Mouse (Mus musculus) cerebellum, postnatal 25 days (tissue): ENCODE results near the gene Eps8l3.
"Not testable (repeated sequence)": the region's sequence is repeated elsewhere in the genome, so short reads cannot be mapped to it uniquely, and the experiment has no call there.

ENCODE experiments used
- DNase-seq, 2 experiments: peaks; one replicate each; pipeline ENCODE4 v3.0.0; 2021; ENCODE audit warnings: mixed read lengths in 2 of 2

Eps8l3 gene

GRCm38 (mm10) chr3:107853232-107854181 is 23.5 kb upstream of the Eps8l3 start:
- DNase-seq: no peak

- DNase-seq: no peak
Observed at GRCm38 (mm10) chr3:107855368-107855767, 21.7 kb upstream of the Eps8l3 start.

GRCm38 (mm10) chr3:107857646-107858045 is 19.4 kb upstream of the Eps8l3 start:
- no peak for DNase-seq

GRCm38 (mm10) chr3:107861483-107861882 is 15.5 kb upstream of the Eps8l3 start:
- DNase-seq: not testable (repeated sequence)

- no peak for DNase-seq
Observed at GRCm38 (mm10) chr3:107862471-107862870, 14.6 kb upstream of the Eps8l3 start.

DNA sequence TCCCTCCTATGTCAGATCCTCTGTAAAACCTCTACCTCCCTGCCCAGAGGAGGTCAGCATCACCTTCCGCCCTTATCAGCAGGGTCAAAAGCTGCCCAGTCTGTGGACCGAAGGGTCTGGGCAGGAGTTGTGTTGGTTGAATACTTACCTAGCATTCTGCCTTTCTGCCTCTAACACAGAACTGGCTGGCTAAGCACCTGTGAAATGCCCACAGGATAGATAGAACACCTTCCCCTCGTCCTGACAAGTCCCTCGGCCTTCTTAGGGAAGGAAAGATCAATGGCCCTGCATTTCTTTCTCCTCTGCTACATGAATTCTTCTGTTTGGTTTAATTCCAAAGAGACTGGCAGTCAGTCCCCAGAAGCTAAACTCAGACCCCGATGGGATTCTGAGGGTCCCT is 13.6 kb upstream of the Eps8l3 start:
- DNase-seq: no peak

GRCm38 (mm10) chr3:107863898-107864603 is 13.0 kb upstream of the Eps8l3 start:
- peak; percentile 91 to 94 for DNase-seq

DNA sequence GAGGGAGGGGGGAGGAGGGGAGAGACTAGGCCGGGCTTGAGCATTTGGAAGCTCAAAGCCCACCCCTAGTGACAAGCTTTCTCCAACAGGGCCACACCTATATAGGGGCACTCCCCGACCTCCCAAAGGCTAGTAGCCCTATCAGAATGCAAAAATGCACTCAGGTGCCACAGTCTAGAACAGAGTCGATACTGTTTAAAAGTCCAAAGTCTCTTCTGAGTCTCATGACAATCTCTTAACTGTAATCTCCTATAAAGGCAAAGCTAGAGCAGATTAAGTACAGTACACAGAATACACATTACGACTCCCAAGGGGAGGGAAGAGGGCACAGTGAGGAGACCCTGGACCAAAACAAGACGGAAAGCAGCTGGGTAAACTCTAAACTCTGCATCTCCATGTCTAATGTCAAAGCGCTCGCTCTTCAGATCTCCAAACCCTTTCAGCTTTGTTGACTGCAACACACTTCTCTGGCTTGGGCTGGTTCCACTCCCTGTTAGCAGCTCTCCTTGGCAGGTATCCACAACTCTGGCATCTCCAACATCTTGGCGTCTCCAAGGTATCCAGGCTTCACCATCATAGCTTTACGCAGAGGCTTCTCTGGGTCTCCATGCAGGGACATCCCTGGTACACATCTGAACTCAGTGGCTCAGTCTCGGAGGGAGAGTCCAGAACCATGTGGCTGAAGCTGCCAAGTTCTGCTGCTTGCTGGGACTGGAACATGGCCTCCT is 11.5 kb upstream of the Eps8l3 start:
- DNase-seq: no peak

DNA sequence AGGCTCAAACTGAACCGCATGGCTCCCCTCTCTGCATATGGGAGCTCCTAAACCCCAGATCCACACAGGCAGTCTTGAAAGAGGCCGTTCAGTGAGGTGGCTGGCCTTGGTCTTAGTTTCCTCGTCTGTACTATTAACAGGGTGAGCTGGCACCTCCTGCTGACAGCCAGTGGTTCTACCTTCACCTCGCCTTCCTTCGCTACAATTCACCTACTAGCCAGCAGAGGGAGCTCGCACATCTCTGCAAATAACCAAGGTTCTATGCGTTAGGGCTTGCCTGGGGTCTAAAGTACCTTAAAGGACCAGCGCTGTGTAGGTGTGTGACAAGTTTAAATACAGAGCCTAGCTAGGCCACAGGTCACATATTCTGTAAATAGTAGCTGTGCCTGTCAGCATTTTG is 9.9 kb upstream of the Eps8l3 start:
- peak; percentile 83 to 90 for DNase-seq

- peak in 1 of 2 experiments; percentile 25 for DNase-seq
Observed at GRCm38 (mm10) chr3:107868452-107868851, 8.6 kb upstream of the Eps8l3 start.

GRCm38 (mm10) chr3:107869097-107869496 is 7.9 kb upstream of the Eps8l3 start:
- DNase-seq: no peak

GRCm38 (mm10) chr3:107869925-107870324 is 7.1 kb upstream of the Eps8l3 start:
- no peak for DNase-seq

DNA sequence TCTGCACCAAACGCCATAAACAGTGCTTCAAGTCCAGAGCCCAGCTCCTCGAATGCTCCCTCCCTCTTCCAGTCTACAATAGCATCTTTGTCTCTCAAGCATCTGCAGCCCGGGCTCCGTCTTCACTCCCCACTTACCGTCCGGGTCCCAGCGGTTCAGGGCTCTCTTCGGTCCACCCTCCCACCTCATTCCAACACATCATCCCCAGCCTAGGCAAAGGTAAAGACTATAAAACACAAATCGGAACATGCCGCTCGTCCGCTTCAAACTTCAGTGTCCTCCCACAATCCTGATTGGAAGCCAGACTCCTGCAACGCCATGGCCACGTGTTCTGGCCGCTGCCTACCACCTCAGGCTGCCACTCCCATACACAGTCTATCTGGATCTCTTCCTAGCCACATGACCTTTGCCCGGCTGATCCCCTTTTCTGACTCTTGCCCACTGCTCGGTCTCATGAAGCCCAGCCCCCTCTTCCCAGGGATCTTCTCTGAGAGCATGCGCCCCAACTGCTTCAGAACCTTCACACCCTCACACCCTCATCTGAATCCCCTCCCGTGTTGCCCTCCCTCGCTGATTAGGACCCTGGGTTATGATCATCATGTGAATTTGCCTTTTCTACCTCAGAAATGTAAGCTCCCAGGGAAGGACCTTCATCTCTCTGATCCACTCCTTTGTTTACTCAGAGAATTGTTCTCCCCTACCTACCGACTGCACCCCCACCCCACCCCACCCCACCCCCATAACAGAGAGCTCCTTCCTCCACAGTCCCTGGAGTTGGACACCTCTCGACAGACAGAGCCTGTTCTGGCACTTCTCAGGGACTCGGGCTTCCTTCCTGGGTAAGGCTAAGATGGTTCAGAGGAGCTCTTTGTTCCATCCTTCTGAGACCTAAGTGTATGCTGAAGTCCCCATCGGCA is 3.4 kb upstream of the Eps8l3 start:
- no peak for DNase-seq

DNA sequence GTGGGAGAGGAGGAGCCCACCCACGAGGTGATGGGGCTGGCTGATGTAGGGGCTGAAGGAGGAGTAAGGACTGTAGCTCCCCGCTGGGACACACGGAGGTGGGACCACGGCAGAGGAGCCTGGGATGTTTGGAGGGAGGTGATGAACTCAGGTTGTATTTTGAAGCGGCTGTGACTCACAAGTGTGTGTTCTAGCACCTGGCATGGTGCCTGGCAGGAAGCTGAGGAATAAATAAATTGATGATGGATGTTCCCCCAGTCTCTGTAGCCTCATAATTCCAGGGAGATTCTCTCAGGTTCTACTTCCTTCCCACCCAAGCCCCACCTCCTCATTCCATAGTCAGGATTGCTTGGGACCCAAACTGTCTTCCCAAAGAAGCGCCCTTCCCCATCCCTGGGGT is 1.8 kb upstream of the Eps8l3 start:
- no peak for DNase-seq

DNA sequence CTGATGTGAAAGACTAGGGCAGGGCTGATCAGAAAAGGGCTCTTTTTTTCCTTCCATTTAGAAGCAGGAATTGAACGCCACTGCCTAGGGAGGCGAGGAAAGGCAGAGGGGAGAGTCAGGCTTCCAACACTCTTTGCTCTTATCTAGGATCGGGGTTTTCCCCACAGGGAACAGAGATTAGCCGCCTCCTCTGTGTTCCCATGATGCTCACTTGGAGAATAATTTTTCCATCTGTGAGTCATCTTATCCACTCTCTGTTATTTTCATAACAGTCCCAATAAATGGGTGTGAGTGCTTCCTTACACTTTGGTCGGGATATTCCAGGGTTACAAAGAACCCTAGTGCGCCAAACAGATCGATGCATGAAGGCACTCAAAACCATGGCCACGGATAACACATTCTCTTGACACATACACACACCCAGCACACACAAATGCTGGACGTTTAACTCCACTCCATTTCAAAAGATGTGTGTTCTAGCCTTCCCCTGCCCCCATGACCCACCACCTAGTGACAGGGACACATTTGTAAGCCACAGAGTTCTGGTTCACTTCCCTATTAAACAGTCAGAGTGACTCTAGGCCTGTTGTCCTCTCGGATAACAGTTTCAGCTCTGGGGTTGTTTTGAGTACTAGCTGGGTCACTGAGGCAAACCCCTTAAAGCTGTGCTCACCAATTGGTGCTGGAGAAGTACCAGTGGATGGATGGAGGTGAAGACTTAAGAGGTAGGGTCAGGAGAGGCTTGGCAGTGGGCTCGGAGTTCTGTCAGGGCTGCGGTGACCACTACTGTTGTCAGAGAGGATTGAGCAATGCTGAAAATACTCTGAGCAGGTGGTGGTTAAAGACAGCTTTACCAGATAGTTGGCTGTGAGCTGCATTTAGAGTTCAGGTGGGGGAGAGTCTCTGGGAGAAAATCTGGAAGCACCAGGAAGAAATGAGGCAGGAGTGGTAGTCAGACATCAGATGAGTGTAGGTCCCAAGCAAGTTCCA is 1.0 kb downstream of the Eps8l3 start:
- no peak for DNase-seq

- DNase-seq: peak in 1 of 2 experiments; percentile 30
Observed at GRCm38 (mm10) chr3:107887674-107888495, 10.9 kb downstream of the Eps8l3 start.

DNA sequence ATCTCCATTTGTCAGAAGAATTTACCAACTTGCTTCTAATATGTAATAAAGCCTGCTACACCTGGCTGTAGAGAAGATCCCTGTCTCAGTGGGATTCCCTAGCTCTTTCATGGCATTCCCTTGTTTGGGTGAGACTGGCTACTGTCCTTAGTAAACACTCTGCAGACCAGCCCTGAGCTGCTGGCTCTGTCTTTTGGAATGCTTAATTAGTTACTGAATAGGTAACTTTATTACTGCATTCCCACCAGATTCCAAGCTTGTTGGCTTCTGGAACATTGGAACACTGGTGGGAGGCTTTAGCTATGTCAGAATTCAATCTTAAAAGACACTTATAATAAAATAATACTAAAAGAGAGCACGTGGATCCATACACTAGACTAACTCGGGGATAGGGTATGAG is 12.2 kb downstream of the Eps8l3 start:
- not testable (repeated sequence) for DNase-seq

DNA sequence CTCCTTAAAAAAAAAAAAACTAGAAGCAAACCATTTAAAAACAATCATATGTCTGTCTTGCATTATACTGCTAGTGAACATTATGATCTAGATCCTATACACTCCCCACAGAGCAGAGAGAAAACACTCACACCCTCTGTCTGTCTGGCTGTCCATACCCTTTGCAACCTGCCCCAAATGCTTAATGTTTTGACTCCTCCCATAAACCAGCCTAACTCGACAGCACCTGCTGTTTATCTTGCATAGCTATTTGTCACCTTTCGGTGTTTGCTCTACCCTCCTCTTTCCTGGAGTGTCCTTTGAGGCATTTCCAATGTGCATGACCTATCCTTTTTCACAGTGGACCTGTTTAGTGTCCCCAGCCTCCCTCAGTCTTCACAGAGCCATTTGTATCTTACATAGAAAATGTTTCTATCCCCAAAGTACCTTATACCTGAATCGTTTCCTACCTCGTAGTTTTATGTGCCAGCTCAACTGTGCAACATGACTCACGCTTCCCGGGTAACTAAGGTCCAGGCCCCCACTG is 18.2 kb downstream of the Eps8l3 start:
- DNase-seq: no peak

DNA sequence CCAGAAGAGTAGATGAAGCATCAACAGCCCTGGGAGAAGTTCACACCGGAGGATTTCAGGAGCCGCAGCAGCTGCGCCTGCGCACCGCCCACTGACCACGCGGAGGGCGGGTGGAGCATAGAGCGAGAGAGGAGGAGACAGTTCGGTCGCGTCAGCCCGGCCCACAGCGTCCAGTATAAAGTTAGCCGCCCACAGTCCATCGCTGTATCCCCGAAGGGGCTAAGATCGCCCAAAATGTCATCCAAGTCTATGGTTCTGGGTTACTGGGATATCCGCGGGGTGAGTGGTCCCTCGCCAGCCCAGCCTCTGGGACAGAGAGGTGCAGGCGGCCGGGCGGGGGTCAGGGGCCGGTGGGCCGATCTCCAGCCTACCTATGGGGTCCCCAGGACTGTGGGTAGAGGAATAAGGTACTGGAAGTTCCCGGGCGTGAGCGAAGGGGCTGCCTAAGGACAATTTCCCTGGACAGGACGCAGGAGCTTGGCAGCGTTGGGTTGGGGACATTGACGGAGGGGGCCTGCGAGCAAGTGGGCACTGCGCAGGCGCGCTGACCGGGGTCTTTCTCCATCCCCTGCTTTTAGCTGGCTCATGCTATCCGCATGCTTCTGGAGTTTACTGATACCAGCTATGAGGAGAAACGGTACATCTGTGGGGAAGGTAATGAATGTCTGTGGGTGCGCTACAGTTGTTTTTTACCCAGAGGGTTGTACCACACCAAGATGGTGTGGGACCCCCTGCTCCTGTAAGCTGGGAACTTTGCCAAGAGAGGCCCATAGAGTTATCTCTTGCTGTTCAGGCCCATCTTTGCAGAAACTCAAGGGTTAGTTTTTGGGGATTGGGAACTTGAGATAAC is 18.9 kb downstream of the Eps8l3 start, which contains the start of gene Gstm5:
Gene Gstm5, plus strand, starts transcription at position 102 of the 850 bp plus-strand sequence.
- DNase-seq: peak; percentile 84 to 90
